Mouse (Mus musculus): Measurements from ENCODE around the gene Crim1. TPM values are rescaled to one million over a fixed set of nuclear protein-coding genes. Genes with fewer than 3 reads are reported as not detected.

Gene Crim1
- polyA plus RNA-seq, 1 experiment from 2014 or later = 3.5 TPM

DNA sequence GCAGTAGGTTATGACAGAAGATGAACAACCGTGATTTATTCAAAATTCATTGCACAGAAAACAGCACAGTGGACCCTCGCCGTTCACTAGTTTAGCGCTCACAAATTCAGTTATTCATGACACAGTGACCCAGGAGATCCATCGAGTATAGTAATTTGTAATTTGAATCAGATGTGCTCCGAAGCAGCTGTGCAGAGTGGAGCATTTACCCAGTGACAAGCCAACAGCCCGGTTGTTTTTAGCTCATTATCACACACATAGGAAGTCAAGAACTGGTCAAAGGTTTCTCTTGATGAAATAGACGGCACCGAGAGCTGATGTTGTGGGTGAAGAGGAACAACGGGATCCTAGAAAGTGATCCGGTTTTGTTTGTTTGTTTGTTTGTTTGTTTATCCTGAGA is 64.1 kb downstream of the Crim1 start:
- Histone ChIP-seq H3K9ac (ENCODE audit: low read length) (no peak overlapping the region), H3K27ac (replicated peaks; ENCODE audit: low read depth, low read length) (no peak overlapping the region), H3K36me3 (ENCODE audit: control insufficient read depth, insufficient read depth, low read length) (no peaks in the 10 kb centered on the region), H3K27me3 (ENCODE audit: control insufficient read depth, insufficient read depth, low read length) (no peaks in the 10 kb centered on the region), H3K4me2 (ENCODE audit: low read depth, severe bottlenecking) (no peak overlapping the region), H3K9me3 (ENCODE audit: control insufficient read depth, low read length) (no peaks in the 10 kb centered on the region; the same call in 1 of the 2 replicates), H3K4me1 (ENCODE audit: control insufficient read depth, insufficient read depth, low read length) (peaks cover 3% of the 10 kb centered on the region; the same call in 1 of the 2 replicates), H3K4me3 (ENCODE audit: low read depth, low read length) (no peak overlapping the region)
- WGBS = 30% methylated on average over 11 of the region's 11 CpGs
- peak; percentile 36 for DNase-seq (ENCODE audit: low spot score)
- ATAC-seq (ENCODE audit: insufficient number of reproducible peaks, low FRiP score, low TSS enrichment, low read depth) = 0 out of 2 replicates have a peak, but pooled peaks have one; percentile 12

DNA sequence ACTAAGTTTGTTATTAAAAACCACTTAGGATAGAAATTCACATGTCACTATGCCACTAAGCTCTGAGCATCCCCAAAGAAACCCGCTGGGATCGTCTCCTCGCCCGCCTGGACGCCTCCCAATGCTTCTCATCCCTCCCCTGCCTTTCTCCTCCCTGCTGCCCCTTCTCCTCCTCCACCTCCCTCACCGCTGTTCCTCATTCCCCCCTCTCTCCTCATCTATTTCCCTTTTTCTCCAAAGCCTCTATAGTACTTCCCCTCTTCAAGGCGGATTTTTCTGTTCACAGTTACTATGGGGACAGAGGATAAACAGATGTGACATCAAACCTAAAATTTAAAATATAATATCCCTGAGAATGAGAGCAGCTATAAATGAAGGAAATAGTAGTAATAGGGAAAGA is 65.1 kb downstream of the Crim1 start:
- Histone ChIP-seq H3K36me3 (ENCODE audit: control insufficient read depth, insufficient read depth, low read length) (no peaks in the 10 kb centered on the region), H3K4me3 (ENCODE audit: low read depth, low read length) (no peak overlapping the region), H3K4me1 (ENCODE audit: control insufficient read depth, insufficient read depth, low read length) (peaks cover 3% of the 10 kb centered on the region; the same call in 1 of the 2 replicates), H3K4me2 (ENCODE audit: low read depth, severe bottlenecking) (no peak overlapping the region), H3K9ac (ENCODE audit: low read length) (no peak overlapping the region), H3K27me3 (ENCODE audit: control insufficient read depth, insufficient read depth, low read length) (no peaks in the 10 kb centered on the region), H3K9me3 (ENCODE audit: control insufficient read depth, low read length) (no peaks in the 10 kb centered on the region), H3K27ac (replicated peaks; ENCODE audit: low read depth, low read length) (no peak overlapping the region)
- DNase-seq (ENCODE audit: low spot score) (no peak), ATAC-seq (ENCODE audit: insufficient number of reproducible peaks, low FRiP score, low TSS enrichment, low read depth) (no peak)
- 87% methylated on average over 7 of the region's 7 CpGs for WGBS

DNA sequence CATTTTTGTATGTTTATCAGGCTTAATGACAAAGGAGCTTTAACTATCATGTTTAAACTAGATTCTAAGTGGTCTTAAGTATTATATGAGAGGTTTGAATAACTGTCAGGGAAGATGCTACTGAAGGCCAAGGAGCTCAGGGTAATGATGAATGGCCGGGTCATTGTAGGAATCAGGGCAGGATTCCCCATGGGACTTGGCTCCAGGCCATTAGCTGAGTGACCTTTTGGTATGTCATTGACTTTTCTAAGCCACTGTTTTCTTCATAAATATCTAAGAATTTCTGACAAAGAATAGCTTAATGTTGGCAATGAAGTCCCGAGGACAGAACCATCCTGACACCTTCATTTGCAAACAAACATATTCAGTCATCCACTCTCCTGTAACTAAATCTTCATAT is 66.2 kb downstream of the Crim1 start:
- H3K36me3 ChIP-seq (ENCODE audit: control insufficient read depth, insufficient read depth, low read length) = no peaks in the 10 kb centered on the region
- no peak overlapping the region for H3K4me3 ChIP-seq (ENCODE audit: low read depth, low read length)
- H3K4me2 ChIP-seq (ENCODE audit: low read depth, severe bottlenecking) = no peak overlapping the region
- ATAC-seq (ENCODE audit: insufficient number of reproducible peaks, low FRiP score, low TSS enrichment, low read depth) (no peak), DNase-seq (ENCODE audit: low spot score) (no peak)
- no peak overlapping the region for H3K9ac ChIP-seq (ENCODE audit: low read length)
- no peaks in the 10 kb centered on the region for H3K9me3 ChIP-seq (ENCODE audit: control insufficient read depth, low read length)
- no peaks in the 10 kb centered on the region for H3K27me3 ChIP-seq (ENCODE audit: control insufficient read depth, insufficient read depth, low read length)
- peaks cover 3% of the 10 kb centered on the region; the same call in 1 of the 2 replicates for H3K4me1 ChIP-seq (ENCODE audit: control insufficient read depth, insufficient read depth, low read length)
- H3K27ac ChIP-seq (replicated peaks; ENCODE audit: low read depth, low read length) = no peak overlapping the region
- WGBS = 84% methylated on average over 2 of the region's 2 CpGs

DNA sequence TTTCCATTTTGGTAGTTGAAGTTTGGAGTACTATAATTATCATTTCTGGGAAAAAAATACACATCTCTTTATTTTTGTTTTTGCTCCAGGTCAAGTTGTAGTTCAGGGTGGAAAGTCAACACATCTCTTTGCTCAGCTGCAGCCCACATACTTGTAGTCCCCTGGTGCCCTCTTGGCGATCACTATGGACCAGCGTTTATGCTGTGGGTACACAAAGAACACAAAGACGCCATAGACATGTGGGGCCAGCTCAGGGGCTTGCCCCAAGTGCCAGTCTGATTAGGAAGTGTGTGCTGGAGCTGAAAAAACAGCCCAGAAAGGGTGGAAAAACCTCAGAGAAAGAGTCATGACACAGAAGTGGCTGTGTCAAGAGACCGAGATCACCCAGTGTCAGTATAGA is 68.5 kb downstream of the Crim1 start:
- no peak overlapping the region for H3K4me3 ChIP-seq (ENCODE audit: low read depth, low read length)
- DNase-seq (ENCODE audit: low spot score) = no peak
- no peaks in the 10 kb centered on the region for H3K27me3 ChIP-seq (ENCODE audit: control insufficient read depth, insufficient read depth, low read length)
- H3K27ac ChIP-seq (replicated peaks; ENCODE audit: low read depth, low read length) = no peak overlapping the region
- H3K9ac ChIP-seq (ENCODE audit: low read length) = no peak overlapping the region
- H3K9me3 ChIP-seq (ENCODE audit: control insufficient read depth, low read length) = no peaks in the 10 kb centered on the region
- no peaks in the 10 kb centered on the region for H3K36me3 ChIP-seq (ENCODE audit: control insufficient read depth, insufficient read depth, low read length)
- no peak for ATAC-seq (ENCODE audit: insufficient number of reproducible peaks, low FRiP score, low TSS enrichment, low read depth)
- no peak overlapping the region for H3K4me2 ChIP-seq (ENCODE audit: low read depth, severe bottlenecking)
- WGBS = 85% methylated on average over 4 of the region's 4 CpGs
- H3K4me1 ChIP-seq (ENCODE audit: control insufficient read depth, insufficient read depth, low read length) = peaks cover 7% of the 10 kb centered on the region; the same call in 1 of the 2 replicates

DNA sequence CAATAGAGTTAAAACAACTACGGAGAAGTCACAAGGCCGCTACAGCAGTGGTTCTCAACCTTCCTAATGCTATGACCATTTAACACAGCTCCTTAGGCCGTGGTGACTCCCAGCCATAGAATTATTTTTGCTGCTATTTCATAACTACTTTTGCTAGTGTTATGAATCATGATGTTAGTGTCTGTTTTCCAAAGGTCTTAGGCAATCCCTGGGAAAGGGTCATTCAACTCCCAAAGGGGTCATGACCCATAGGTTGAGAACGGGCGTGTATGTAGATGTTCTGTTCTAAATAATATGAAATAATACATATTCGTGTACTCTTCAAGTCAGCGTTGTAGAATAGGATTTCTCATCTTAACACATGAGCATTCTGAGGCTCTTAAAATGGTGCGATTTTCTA is 69.3 kb downstream of the Crim1 start:
- 93% methylated on average over 8 of the region's 8 CpGs for WGBS
- H3K36me3 ChIP-seq (ENCODE audit: control insufficient read depth, insufficient read depth, low read length) = no peaks in the 10 kb centered on the region

DNA sequence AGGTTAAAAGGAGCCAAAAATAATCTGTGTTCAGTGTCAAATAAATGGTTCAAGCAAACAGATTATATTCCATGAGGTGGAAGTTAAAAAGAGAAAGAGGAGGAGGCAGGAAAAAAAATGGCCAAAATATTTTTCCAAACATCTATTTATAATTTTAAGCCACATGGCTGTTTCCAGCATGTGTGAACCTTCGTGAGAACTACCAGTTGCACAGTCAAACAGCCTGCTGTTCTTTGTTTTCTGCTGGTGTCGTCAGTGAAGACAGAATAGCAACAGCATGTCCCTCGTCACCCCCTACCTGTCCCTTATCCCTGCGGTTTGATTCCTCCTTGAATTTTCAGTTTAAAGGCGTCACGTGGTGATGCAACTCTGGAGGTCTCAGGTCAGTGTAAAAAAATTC is 70.0 kb downstream of the Crim1 start:
- no peak overlapping the region for H3K9ac ChIP-seq (ENCODE audit: low read length)
- peaks cover 7% of the 10 kb centered on the region; the same call in 1 of the 2 replicates for H3K4me1 ChIP-seq (ENCODE audit: control insufficient read depth, insufficient read depth, low read length)
- no peaks in the 10 kb centered on the region for H3K9me3 ChIP-seq (ENCODE audit: control insufficient read depth, low read length)
- H3K27ac ChIP-seq (replicated peaks; ENCODE audit: low read depth, low read length) = no peak overlapping the region
- 80% methylated on average over 6 of the region's 6 CpGs for WGBS
- H3K4me3 ChIP-seq (ENCODE audit: low read depth, low read length) = no peak overlapping the region
- no peaks in the 10 kb centered on the region for H3K36me3 ChIP-seq (ENCODE audit: control insufficient read depth, insufficient read depth, low read length)
- no peak for DNase-seq (ENCODE audit: low spot score)
- H3K4me2 ChIP-seq (ENCODE audit: low read depth, severe bottlenecking) = no peak overlapping the region
- no peaks in the 10 kb centered on the region for H3K27me3 ChIP-seq (ENCODE audit: control insufficient read depth, insufficient read depth, low read length)
- ATAC-seq (ENCODE audit: insufficient number of reproducible peaks, low FRiP score, low TSS enrichment, low read depth) = no peak

More for the DNA sequence above, 69.3 kb downstream of the Crim1 start:
- Histone ChIP-seq H3K4me1 (ENCODE audit: control insufficient read depth, insufficient read depth, low read length) (peaks cover 7% of the 10 kb centered on the region; the same call in 1 of the 2 replicates), H3K27ac (replicated peaks; ENCODE audit: low read depth, low read length) (no peak overlapping the region), H3K4me3 (ENCODE audit: low read depth, low read length) (no peak overlapping the region), H3K9me3 (ENCODE audit: control insufficient read depth, low read length) (no peaks in the 10 kb centered on the region), H3K27me3 (ENCODE audit: control insufficient read depth, insufficient read depth, low read length) (no peaks in the 10 kb centered on the region), H3K9ac (ENCODE audit: low read length) (no peak overlapping the region), H3K4me2 (ENCODE audit: low read depth, severe bottlenecking) (no peak overlapping the region)
- DNase-seq (ENCODE audit: low spot score) (no peak), ATAC-seq (ENCODE audit: insufficient number of reproducible peaks, low FRiP score, low TSS enrichment, low read depth) (no peak)

DNA sequence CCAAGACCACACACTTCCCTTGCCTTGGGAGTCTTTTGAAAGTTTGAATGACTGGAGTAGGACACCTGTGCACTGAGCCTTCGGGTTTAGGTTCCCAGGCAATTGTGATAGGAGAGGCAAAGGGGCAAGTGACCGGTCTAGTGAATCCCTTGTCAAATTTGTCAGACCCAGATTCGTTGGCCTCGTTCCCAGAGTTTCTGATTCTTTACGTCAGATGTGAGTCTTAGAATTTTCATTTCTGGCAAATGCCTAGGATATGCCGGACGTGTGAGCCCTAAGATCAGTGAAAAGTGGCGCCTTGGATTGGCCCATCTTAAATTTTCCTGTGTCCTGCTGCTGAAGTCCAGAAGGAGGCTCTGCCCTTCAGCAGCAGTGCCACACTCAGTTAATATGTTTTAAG is 71.7 kb downstream of the Crim1 start:
- WGBS = 86% methylated on average over 8 of the region's 8 CpGs
- Histone ChIP-seq H3K4me2 (ENCODE audit: low read depth, severe bottlenecking) (no peak overlapping the region), H3K27me3 (ENCODE audit: control insufficient read depth, insufficient read depth, low read length) (no peaks in the 10 kb centered on the region), H3K4me1 (ENCODE audit: control insufficient read depth, insufficient read depth, low read length) (peaks cover 7% of the 10 kb centered on the region; the same call in 1 of the 2 replicates), H3K9ac (ENCODE audit: low read length) (no peak overlapping the region), H3K9me3 (ENCODE audit: control insufficient read depth, low read length) (no peaks in the 10 kb centered on the region), H3K4me3 (ENCODE audit: low read depth, low read length) (no peak overlapping the region), H3K27ac (replicated peaks; ENCODE audit: low read depth, low read length) (no peak overlapping the region), H3K36me3 (ENCODE audit: control insufficient read depth, insufficient read depth, low read length) (no peaks in the 10 kb centered on the region)
- ATAC-seq (ENCODE audit: insufficient number of reproducible peaks, low FRiP score, low TSS enrichment, low read depth) (no peak), DNase-seq (ENCODE audit: low spot score) (no peak)

DNA sequence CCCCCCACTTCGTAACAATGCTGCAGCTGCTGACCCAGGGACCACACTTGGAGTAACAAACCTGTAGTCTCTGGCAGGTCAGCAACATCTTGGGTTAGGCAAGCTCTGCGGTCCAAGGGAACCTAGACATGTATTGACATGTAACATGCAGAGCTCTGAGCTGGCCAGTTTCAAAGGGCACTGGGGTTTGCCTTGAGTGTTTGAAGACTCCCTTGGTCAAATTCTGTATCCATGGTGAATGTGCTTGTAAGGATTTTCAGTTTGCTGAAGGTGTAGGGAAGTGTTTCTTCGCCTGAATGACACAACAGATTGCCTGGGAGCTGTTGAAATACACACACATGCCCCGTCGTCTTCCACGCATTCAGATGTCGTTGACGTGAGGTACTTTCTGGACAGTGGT is 72.1 kb downstream of the Crim1 start:
- Histone ChIP-seq H3K9me3 (ENCODE audit: control insufficient read depth, low read length) (no peaks in the 10 kb centered on the region), H3K36me3 (ENCODE audit: control insufficient read depth, insufficient read depth, low read length) (no peaks in the 10 kb centered on the region), H3K27me3 (ENCODE audit: control insufficient read depth, insufficient read depth, low read length) (no peaks in the 10 kb centered on the region), H3K4me3 (ENCODE audit: low read depth, low read length) (no peak overlapping the region), H3K4me2 (ENCODE audit: low read depth, severe bottlenecking) (no peak overlapping the region), H3K27ac (replicated peaks; ENCODE audit: low read depth, low read length) (no peak overlapping the region), H3K9ac (ENCODE audit: low read length) (no peak overlapping the region), H3K4me1 (ENCODE audit: control insufficient read depth, insufficient read depth, low read length) (peaks cover 7% of the 10 kb centered on the region; the same call in 1 of the 2 replicates)
- WGBS = 76% methylated on average over 8 of the region's 8 CpGs
- ATAC-seq (ENCODE audit: insufficient number of reproducible peaks, low FRiP score, low TSS enrichment, low read depth) (no peak), DNase-seq (ENCODE audit: low spot score) (no peak)
